Mouse (Mus musculus) liver, adult 2 months (tissue): ENCODE measurements around the gene Mfsd11. TPM values are rescaled to one million over a fixed set of nuclear protein-coding genes. Genes with fewer than 3 reads are reported as not detected.

ENCODE experiments used
- DNase-seq: peaks from one replicate; pipeline ENCODE4 v3.0.0-alpha.2; 2011; ENCODE audit warnings: low read depth, low spot score; ENCODE audit errors: extremely low read depth
- H3K27ac ChIP-seq: fragments of 200-500 bp; replicated peaks from 2 replicates; pipeline ENCODE4 v1.5.1; 2012; ENCODE audit warnings: low read depth, mild to moderate bottlenecking, control low read depth, inconsistent platforms, low read length; ENCODE audit not compliant: insufficient read depth
- H3K27me3 ChIP-seq: fragments of 200-500 bp; 2 replicates; pipeline ENCODE4 v1.6.1; 2012; ENCODE audit warnings: mild to moderate bottlenecking, moderate library complexity, low read length, inconsistent platforms; ENCODE audit not compliant: control insufficient read depth, insufficient read depth
- H3K36me3 ChIP-seq: fragments of 200-500 bp; 2 replicates; pipeline ENCODE4 v1.6.1; 2012; ENCODE audit warnings: low read length, inconsistent platforms; ENCODE audit not compliant: control insufficient read depth, insufficient read depth
- H3K4me1 ChIP-seq: fragments of 200-500 bp; 2 replicates; pipeline ENCODE4 v1.6.1; 2011; ENCODE audit warnings: low read length; ENCODE audit not compliant: control insufficient read depth, insufficient read depth
- H3K4me3 ChIP-seq: fragments of 200-500 bp; 2 replicates; pipeline ENCODE4 v1.5.1; 2011; ENCODE audit warnings: low read depth, mild to moderate bottlenecking, control low read depth, low read length, moderate library complexity; ENCODE audit not compliant: insufficient read depth
- H3K79me2 ChIP-seq: fragments of 200-500 bp; 2 replicates; pipeline ENCODE4 v1.6.1; 2012; ENCODE audit warnings: inconsistent platforms, mild to moderate bottlenecking, low read length, moderate library complexity; ENCODE audit not compliant: control insufficient read depth, insufficient read depth
- H3K9ac ChIP-seq: fragments of 200-500 bp; 2 replicates; pipeline ENCODE4 v1.6.1; 2012; ENCODE audit warnings: low read depth, mild to moderate bottlenecking, control low read depth, inconsistent platforms, low read length
- CTCF ChIP-seq: fragments of 200-500 bp; IDR thresholded peaks from 2 replicates; pipeline ENCODE4 v1.5.1; 2011; ENCODE audit warnings: low read depth, low read length, control low read depth
- POLR2A ChIP-seq: fragments of 200-500 bp; IDR thresholded peaks from 2 replicates; pipeline ENCODE4 v1.6.1; 2011; ENCODE audit warnings: low read length, control low read depth; ENCODE audit not compliant: insufficient read depth; ENCODE audit errors: extremely low read depth
- WGBS: fragments of 180-500 bp; shearing (Covaris S2); methylation state at CpG from one replicate; pipeline ENCODE4 v1.1.7; 2018; 5-methylcytosine and 5-hydroxymethylcytosine counted together
- polyA plus RNA-seq: library from polyadenylated mRNA; depleted of rRNA; stranded (reverse); fragments of >200 nt; gene quantifications from 2 replicates; pipeline ENCODE4 v1.2.3, GENCODE M21; 2012
- total RNA-seq: library from RNA; depleted of rRNA; stranded (reverse); fragments of >200 nt; gene quantifications from 2 replicates; pipeline ENCODE4 v1.2.3, GENCODE M21; 2014

The Mfsd11 gene
- total and polyA plus RNA-seq, 2 experiments, result 5.1 to 16.6 TPM

- WGBS, result 97% methylated on average over 5 of the region's 5 CpGs
- no peaks in the 10 kb centered on the region for H3K36me3 ChIP-seq
- H3K4me1 ChIP-seq, result no peaks in the 10 kb centered on the region
- no peaks in the 10 kb centered on the region for H3K79me2 ChIP-seq
- H3K27me3 ChIP-seq, result no peaks in the 10 kb centered on the region
- H3K9ac ChIP-seq, result no peak overlapping the region
- TF ChIP-seq CTCF, result no peak
- no peak for TF ChIP-seq POLR2A
- no peak for DNase-seq
- no peak overlapping the region for H3K27ac ChIP-seq
- H3K4me3 ChIP-seq, result no peak overlapping the region
Measured at GRCm38 (mm10) chr11:116817567-116817966, 34.7 kb upstream of the Mfsd11 start.

- Histone ChIP-seq H3K27ac (no peak overlapping the region), H3K36me3 (no peaks in the 10 kb centered on the region), H3K79me2 (no peaks in the 10 kb centered on the region), H3K9ac (no peak overlapping the region), H3K27me3 (no peaks in the 10 kb centered on the region), H3K4me3 (no peak overlapping the region), H3K4me1 (no peaks in the 10 kb centered on the region)
- no peak for DNase-seq
- 43% methylated on average over 8 of the region's 8 CpGs for WGBS
- no peak for TF ChIP-seq CTCF
- no peak for TF ChIP-seq POLR2A
Measured at GRCm38 (mm10) chr11:116818722-116819121, 33.5 kb upstream of the Mfsd11 start.

GRCm38 (mm10) chr11:116819932-116820593, 32.2 kb upstream of the Mfsd11 start:
- H3K4me1 ChIP-seq, result no peaks in the 10 kb centered on the region
- no peak for DNase-seq
- 81% methylated on average over 5 of the region's 5 CpGs for WGBS
- H3K4me3 ChIP-seq, result no peak overlapping the region
- TF ChIP-seq CTCF (no peak), POLR2A (no peak)
- no peaks in the 10 kb centered on the region for H3K79me2 ChIP-seq
- no peak overlapping the region for H3K9ac ChIP-seq
- no peaks in the 10 kb centered on the region for H3K27me3 ChIP-seq
- H3K27ac ChIP-seq, result no peak overlapping the region
- no peaks in the 10 kb centered on the region for H3K36me3 ChIP-seq

GRCm38 (mm10) chr11:116821057-116821940, 30.9 kb upstream of the Mfsd11 start:
- Histone ChIP-seq H3K27ac (no peak overlapping the region), H3K4me3 (no peak overlapping the region), H3K9ac (no peak overlapping the region), H3K4me1 (no peaks in the 10 kb centered on the region), H3K79me2 (no peaks in the 10 kb centered on the region), H3K36me3 (no peaks in the 10 kb centered on the region), H3K27me3 (no peaks in the 10 kb centered on the region)
- no peak for DNase-seq
- no peak for TF ChIP-seq CTCF
- no peak for TF ChIP-seq POLR2A
- 73% methylated on average over 13 of the region's 13 CpGs for WGBS

- WGBS, result 79% methylated on average over 10 of the region's 10 CpGs
Measured at GRCm38 (mm10) chr11:116822215-116822614, 30.0 kb upstream of the Mfsd11 start.

GRCm38 (mm10) chr11:116822626-116823025, 29.6 kb upstream of the Mfsd11 start:
- Histone ChIP-seq H3K79me2 (no peaks in the 10 kb centered on the region), H3K9ac (no peak overlapping the region), H3K36me3 (no peaks in the 10 kb centered on the region), H3K27ac (no peak overlapping the region), H3K4me1 (no peaks in the 10 kb centered on the region), H3K27me3 (no peaks in the 10 kb centered on the region), H3K4me3 (no peak overlapping the region)
- 94% methylated on average over 10 of the region's 10 CpGs for WGBS
- DNase-seq, result no peak
- no peak for TF ChIP-seq CTCF
- no peak for TF ChIP-seq POLR2A

More at GRCm38 (mm10) chr11:116822215-116822614, 30.0 kb upstream of the Mfsd11 start:
- Histone ChIP-seq H3K27ac (no peak overlapping the region), H3K27me3 (no peaks in the 10 kb centered on the region), H3K4me1 (no peaks in the 10 kb centered on the region), H3K4me3 (no peak overlapping the region), H3K9ac (no peak overlapping the region), H3K36me3 (no peaks in the 10 kb centered on the region), H3K79me2 (no peaks in the 10 kb centered on the region)
- no peak for DNase-seq
- TF ChIP-seq CTCF, result no peak
- no peak for TF ChIP-seq POLR2A
